Mouse (Mus musculus) intestine, embryonic 14.5 days (tissue): ENCODE measurements around the gene 1300017J02Rik. TPM values are rescaled to one million over a fixed set of nuclear protein-coding genes. Genes with fewer than 3 reads are reported as not detected.

Experiments used
- ATAC-seq: fragments of 200-750 bp; cut with Nextera tagmentation; replicated peaks from 2 replicates; pipeline ENCODE4 v1.8.0; 2017; ENCODE audit warnings: low read depth, moderate number of reproducible peaks, moderate TSS enrichment, moderate library complexity; ENCODE audit not compliant: low FRiP score, low TSS enrichment
- DNase-seq: peaks from one replicate; pipeline ENCODE4 v3.0.0-alpha.2; 2018; ENCODE audit warnings: low spot score
- H3K27ac ChIP-seq: fragments of 300-500 bp; sonication (generic); 2 replicates; pipeline ENCODE4 v1.5.1; 2014; ENCODE audit warnings: low read depth, mild to moderate bottlenecking, control low read depth
- H3K27me3 ChIP-seq: fragments of 300-500 bp; sonication (generic); replicated peaks from 2 replicates; pipeline ENCODE4 v1.6.1; 2014; ENCODE audit warnings: low read length, control low read depth; ENCODE audit not compliant: control insufficient read depth, insufficient read depth
- H3K36me3 ChIP-seq: fragments of 300-500 bp; sonication (generic); 2 replicates; pipeline ENCODE4 v1.6.1; 2014; ENCODE audit warnings: low read length, control low read depth; ENCODE audit not compliant: control insufficient read depth, insufficient read depth
- H3K4me1 ChIP-seq: fragments of 300-500 bp; sonication (generic); replicated peaks from 2 replicates; pipeline ENCODE4 v1.6.1; 2014; ENCODE audit warnings: low read length, control low read depth, mixed read lengths; ENCODE audit not compliant: control insufficient read depth, insufficient read depth
- H3K4me2 ChIP-seq: fragments of 300-500 bp; sonication (generic); 2 replicates; pipeline ENCODE4 v1.6.1; 2014; ENCODE audit warnings: low read length
- H3K4me3 ChIP-seq: fragments of 300-500 bp; sonication (generic); 2 replicates; pipeline ENCODE4 v1.5.1; 2014; ENCODE audit warnings: low read depth, low read length, control low read depth, mixed read lengths
- H3K9ac ChIP-seq: fragments of 300-500 bp; sonication (generic); 2 replicates; pipeline ENCODE4 v1.6.1; 2014; ENCODE audit warnings: mild to moderate bottlenecking, low read length
- H3K9me3 ChIP-seq: fragments of 300-500 bp; sonication (generic); 2 replicates; pipeline ENCODE4 v1.6.1; 2016; ENCODE audit warnings: low read length, control low read depth; ENCODE audit not compliant: control insufficient read depth
- WGBS: fragments of 180-500 bp; shearing (Covaris S2); extraction: QIAGEN DNeasy Blood & Tissue Kit; methylation state at CpG from one replicate; pipeline ENCODE4 v1.1.7; 2014; 5-methylcytosine and 5-hydroxymethylcytosine counted together
- polyA plus RNA-seq: library from polyadenylated mRNA; unstranded; fragments of >200 nt; fragmentation: Nextera tagmentation; extraction: Ambion mirVana; gene quantifications from 2 replicates; pipeline ENCODE4 v1.2.1, GENCODE M21; 2014

Gene 1300017J02Rik
- polyA plus RNA-seq, 1 experiment from 2014 or later: 1.1 TPM

- ATAC-seq (no peak), DNase-seq (no peak)
- 78% methylated on average over 2 of the region's 2 CpGs for WGBS
- H3K36me3 ChIP-seq: no peaks in the 10 kb centered on the region
- no peak overlapping the region for H3K4me3 ChIP-seq
- no peaks in the 10 kb centered on the region for H3K9me3 ChIP-seq
- H3K9ac ChIP-seq: no peak overlapping the region
- H3K27me3 ChIP-seq: no peaks in the 10 kb centered on the region
- no peak overlapping the region for H3K4me2 ChIP-seq
- no peak overlapping the region for H3K27ac ChIP-seq
- no peaks in the 10 kb centered on the region for H3K4me1 ChIP-seq
Measured at GRCm38 (mm10) chr9:103213631-103214030, 91.3 kb downstream of the 1300017J02Rik start.

- Histone ChIP-seq H3K36me3 (no peaks in the 10 kb centered on the region), H3K27me3 (no peaks in the 10 kb centered on the region), H3K4me3 (no peak overlapping the region), H3K4me2 (0 out of 2 replicates have a peak overlapping the region, but pooled peaks have one; percentile 11), H3K4me1 (no peaks in the 10 kb centered on the region), H3K27ac (no peak overlapping the region), H3K9me3 (no peaks in the 10 kb centered on the region), H3K9ac (no peak overlapping the region)
- no peak for ATAC-seq
- 78% methylated on average over 28 of the region's 28 CpGs for WGBS
- DNase-seq: no peak
Measured at GRCm38 (mm10) chr9:103212654-103213420, 92.0 kb downstream of the 1300017J02Rik start.

- WGBS: 65% methylated on average over 6 of the region's 6 CpGs
- H3K36me3 ChIP-seq: no peaks in the 10 kb centered on the region
- ATAC-seq: no peak
Measured at GRCm38 (mm10) chr9:103208802-103209423, 96.0 kb downstream of the 1300017J02Rik start.

GRCm38 (mm10) chr9:103207846-103208245, 97.0 kb downstream of the 1300017J02Rik start:
- no peaks in the 10 kb centered on the region for H3K36me3 ChIP-seq
- DNase-seq (peak; percentile 75), ATAC-seq (peak; percentile 84)
- H3K9me3 ChIP-seq: no peaks in the 10 kb centered on the region
- H3K9ac ChIP-seq: no peak overlapping the region
- H3K4me1 ChIP-seq: no peaks in the 10 kb centered on the region
- H3K4me3 ChIP-seq: peak overlapping the region; percentile 23
- peak overlapping the region; percentile 46 for H3K4me2 ChIP-seq
- H3K27ac ChIP-seq: no peak overlapping the region
- 8% methylated on average over 16 of the region's 16 CpGs for WGBS
- H3K27me3 ChIP-seq: no peaks in the 10 kb centered on the region

More at GRCm38 (mm10) chr9:103208802-103209423, 96.0 kb downstream of the 1300017J02Rik start:
- Histone ChIP-seq H3K9me3 (no peaks in the 10 kb centered on the region), H3K27me3 (no peaks in the 10 kb centered on the region), H3K9ac (no peak overlapping the region), H3K4me1 (no peaks in the 10 kb centered on the region), H3K4me3 (no peak overlapping the region), H3K27ac (no peak overlapping the region), H3K4me2 (no peak overlapping the region)
- DNase-seq: no peak

DNA sequence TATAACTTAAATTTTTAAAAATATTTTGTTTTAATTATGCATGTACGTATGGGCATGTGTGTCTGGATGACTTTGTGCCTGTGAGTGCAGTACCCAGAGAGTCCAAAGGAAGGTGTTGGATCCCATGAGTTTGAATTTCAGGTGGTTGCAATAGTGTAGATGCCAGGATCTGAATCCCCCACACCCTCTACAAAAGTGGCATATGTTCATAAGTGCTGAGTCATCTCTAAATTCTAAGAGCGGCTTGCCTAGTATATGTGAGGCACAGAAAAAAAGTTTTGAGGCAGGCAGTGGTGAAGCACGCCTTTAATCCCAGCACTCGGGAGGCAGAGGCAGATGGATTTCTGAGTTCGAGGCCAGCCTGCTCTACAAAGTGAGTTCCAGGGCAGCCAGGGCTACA, 99.1 kb downstream of the 1300017J02Rik start:
- 91% methylated on average over 5 of the region's 5 CpGs for whole genome bisulfite sequencing
- H3K27me3 ChIP-seq: no peaks in the 10 kb centered on the region
- DNase-seq: no peak
- H3K4me2 ChIP-seq: no peak overlapping the region
- H3K9ac ChIP-seq: no peak overlapping the region
- ATAC-seq: no peak
- H3K4me3 ChIP-seq: no peak overlapping the region
- H3K36me3 ChIP-seq: no peaks in the 10 kb centered on the region
- H3K9me3 ChIP-seq: no peaks in the 10 kb centered on the region
- no peak overlapping the region for H3K27ac ChIP-seq
- peaks cover 4% of the 10 kb centered on the region; the same call in 1 of the 2 replicates for H3K4me1 ChIP-seq

DNA sequence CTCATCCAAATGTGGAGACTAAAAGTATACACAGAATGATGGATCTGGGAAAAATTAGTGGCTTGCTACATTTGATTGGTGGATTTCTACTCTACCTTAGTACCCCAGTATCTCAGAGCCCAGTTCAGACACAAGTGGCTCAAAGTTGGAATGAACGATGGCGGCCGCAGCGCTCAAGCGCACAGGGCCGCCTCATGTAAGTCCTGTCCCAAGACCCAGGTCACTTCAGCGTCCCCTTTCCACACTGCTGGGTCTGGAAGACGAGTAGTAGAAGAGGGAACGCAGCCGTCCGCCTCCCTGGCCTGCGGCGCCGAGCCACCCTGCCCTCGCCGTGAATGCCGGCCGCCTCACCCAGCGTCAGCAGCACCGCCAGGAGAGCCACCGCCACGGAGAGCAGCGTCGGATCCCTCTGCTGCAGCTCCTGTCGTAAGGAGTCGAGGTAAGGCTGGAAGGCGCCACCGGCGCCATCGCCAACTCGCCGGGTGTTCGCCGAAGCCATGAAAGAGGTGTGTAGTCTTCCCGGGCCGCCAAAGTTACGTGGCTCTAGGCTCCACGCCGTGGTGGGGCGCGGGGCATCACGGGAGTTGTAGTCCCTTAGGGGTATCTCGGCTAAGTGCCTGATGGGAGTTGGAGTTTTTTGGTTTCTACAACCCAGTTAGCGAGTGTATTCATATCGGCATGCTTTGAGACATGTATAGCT, 103.2 kb downstream of the 1300017J02Rik start, which contains the start of gene Srprb:
Gene Srprb (minus strand): TSS at position 577 of the 700 bp plus-strand sequence.
- no peaks in the 10 kb centered on the region for H3K27me3 ChIP-seq
- peak within 1 kb of the TSS; percentile 87 for H3K9ac ChIP-seq
- WGBS: under 1% methylated on average over 45 of the region's 45 CpGs

More for the DNA sequence above, 103.2 kb downstream of the 1300017J02Rik start, which contains the start of gene Srprb:
- ATAC-seq (peak; percentile 96), DNase-seq (peak; percentile 97)
- Histone ChIP-seq H3K27ac (peak within 1 kb of the TSS; percentile 73), H3K4me2 (peak within 1 kb of the TSS; percentile 82), H3K4me3 (peak within 1 kb of the TSS; percentile 93), H3K4me1 (peaks cover 4% of the 10 kb centered on the region; the same call in 1 of the 2 replicates), H3K36me3 (peaks cover 32% of the 10 kb centered on the region), H3K9me3 (no peaks in the 10 kb centered on the region)

Other genes starting within 250 kb of the 1300017J02Rik start
- gene Rab6b, start 193.3 kb downstream of the 1300017J02Rik start, polyA plus RNA-seq: 5.1 and 5.6 TPM in 2 replicates
- 58.6 and 59.5 TPM in 2 replicates for gene Srprb, start 102.9 kb downstream of the 1300017J02Rik start, polyA plus RNA-seq
- gene Gm20425, start 74.8 kb downstream of the 1300017J02Rik start, polyA plus RNA-seq: 3.9 TPM in 1 of 2 replicates, not detected in the other
- 77.5 and 85.0 TPM in 2 replicates for gene Trf, start 74.6 kb downstream of the 1300017J02Rik start, polyA plus RNA-seq
- 68.9 and 74.6 TPM in 2 replicates for gene Topbp1, start 133 bp upstream of the 1300017J02Rik start, polyA plus RNA-seq
- 85.0 and 99.1 TPM in 2 replicates for gene Cdv3, start 60.8 kb upstream of the 1300017J02Rik start, polyA plus RNA-seq
- gene Bfsp2, start 175.3 kb upstream of the 1300017J02Rik start, polyA plus RNA-seq: 0.24 and 0.30 TPM in 2 replicates